Mouse (Mus musculus): ENCODE measurements at regions not wholly inside any gene's neighbourhood (a gene's known extent, or its start where the extent isn't known, plus 50 kb on each side); places are given as distances from the start of the nearest gene placed in this dataset.

DNA sequence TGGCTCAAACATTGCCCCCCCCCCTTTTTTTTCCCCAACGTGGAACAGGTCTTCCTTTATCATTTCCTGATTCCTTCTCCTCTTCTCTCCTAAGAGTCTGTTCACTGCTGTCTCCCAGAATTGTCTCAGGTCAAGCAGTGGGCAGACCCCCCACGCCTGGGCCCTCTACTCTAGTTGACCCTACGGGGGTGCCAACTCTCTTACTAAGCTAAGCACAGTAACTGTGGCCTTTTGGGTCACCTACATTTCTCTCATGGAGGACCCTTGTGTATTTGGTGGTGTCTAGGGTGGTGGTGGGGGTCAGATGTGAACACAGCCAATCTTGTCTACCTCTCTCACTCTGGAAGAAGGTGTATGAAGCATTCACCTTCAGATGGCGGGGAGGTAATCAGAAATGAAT is 64.8 kb upstream of the Elk3 start:
- no peak overlapping the region for H3K27ac ChIP-seq
- H3K36me3 ChIP-seq (ENCODE audit: poor library complexity, severe bottlenecking), result no peaks in the 10 kb centered on the region
- 88% methylated on average over 4 of the region's 4 CpGs for WGBS
- ATAC-seq, result no peak
- peaks cover 25% of the 10 kb centered on the region for H3K4me1 ChIP-seq
- H3K4me2 ChIP-seq, result no peak overlapping the region
- no peak overlapping the region for H3K9ac ChIP-seq
- no peaks in the 10 kb centered on the region; the same call in 1 of the 2 replicates for H3K9me3 ChIP-seq (replicated peaks)
- H3K27me3 ChIP-seq, result no peaks in the 10 kb centered on the region
- H3K4me3 ChIP-seq, result no peak overlapping the region

DNA sequence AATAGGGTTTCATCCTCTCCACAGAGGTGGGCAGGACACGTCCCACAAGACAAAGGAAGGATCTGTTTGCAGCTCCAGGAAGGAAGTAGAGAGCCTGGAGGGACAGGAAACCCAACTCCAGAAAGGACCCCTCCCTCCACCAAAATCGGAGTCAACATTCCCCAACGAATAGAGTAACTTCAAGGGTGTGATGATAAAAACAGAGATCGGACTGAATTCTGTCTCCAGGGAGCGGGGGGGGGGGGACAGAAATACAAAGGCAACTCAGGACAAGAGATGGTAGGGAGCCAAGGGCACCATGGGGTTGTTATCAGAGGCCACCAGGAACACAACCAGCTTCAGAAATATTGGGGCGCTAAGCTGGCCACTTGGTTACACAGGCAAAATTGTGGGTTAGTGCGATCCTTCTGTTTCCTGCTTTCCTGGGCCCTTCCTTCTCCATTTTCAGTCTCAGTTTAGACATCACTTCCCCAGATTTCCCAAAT is 65.6 kb upstream of the Elk3 start:
- H3K4me2 ChIP-seq, result no peak overlapping the region
- H3K9me3 ChIP-seq (replicated peaks), result no peaks in the 10 kb centered on the region; the same call in 1 of the 2 replicates
- H3K27ac ChIP-seq, result no peak overlapping the region
- H3K9ac ChIP-seq, result no peak overlapping the region
- H3K4me3 ChIP-seq, result no peak overlapping the region
- ATAC-seq, result no peak
- no peaks in the 10 kb centered on the region for H3K27me3 ChIP-seq
- peaks cover 25% of the 10 kb centered on the region for H3K4me1 ChIP-seq
- WGBS, result 91% methylated on average over 7 of the region's 7 CpGs
- no peaks in the 10 kb centered on the region for H3K36me3 ChIP-seq (ENCODE audit: poor library complexity, severe bottlenecking)

DNA sequence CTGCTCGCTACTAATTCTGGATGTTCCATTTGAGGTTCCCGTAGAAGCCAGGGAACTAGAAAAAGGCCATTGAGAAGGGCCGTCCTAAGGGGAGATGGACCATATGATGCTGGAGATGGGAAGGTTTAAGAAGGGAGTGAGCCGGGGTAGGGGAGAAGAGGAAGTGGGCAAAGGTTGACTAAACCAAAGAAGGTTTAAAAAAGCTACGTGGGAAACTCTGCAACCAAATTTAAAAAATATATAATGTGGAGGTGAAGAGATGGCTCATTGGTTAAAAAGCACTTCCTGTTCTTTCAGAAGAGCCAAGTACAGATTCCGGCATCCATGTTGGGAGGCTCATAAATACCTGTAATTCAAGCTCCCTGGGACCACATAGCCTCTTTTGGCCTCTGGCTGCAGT is 63.9 kb upstream of the Lta4h start:
- 93% methylated on average over 6 of the region's 6 CpGs for WGBS
- H3K27ac ChIP-seq, result no peak overlapping the region

DNA sequence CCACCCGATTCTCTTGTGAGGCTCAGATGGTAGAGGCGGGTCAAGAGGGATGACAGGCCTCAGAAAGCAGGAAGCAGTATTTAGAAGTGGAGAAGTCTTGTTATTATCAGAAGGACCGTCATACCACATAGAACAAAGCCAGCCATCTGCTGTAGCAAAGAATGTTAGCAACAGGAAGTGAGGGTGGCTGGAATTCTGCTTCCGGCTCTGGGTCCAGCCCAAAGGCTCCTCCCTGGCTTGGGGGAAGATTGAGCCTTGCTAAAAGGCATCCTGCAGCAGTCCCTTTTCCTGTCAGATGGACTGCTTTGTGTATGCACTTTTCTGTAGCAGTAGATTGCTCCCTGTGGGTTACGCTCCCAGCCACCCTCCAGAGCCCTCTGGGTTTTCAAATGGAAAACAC is 61.9 kb upstream of the Lta4h start:
- 73% methylated on average over 5 of the region's 5 CpGs for WGBS
- H3K4me3 ChIP-seq, result no peak overlapping the region
- H3K36me3 ChIP-seq (ENCODE audit: poor library complexity, severe bottlenecking), result no peaks in the 10 kb centered on the region
- no peak overlapping the region for H3K4me2 ChIP-seq
- H3K9me3 ChIP-seq (replicated peaks), result no peaks in the 10 kb centered on the region
- no peaks in the 10 kb centered on the region for H3K27me3 ChIP-seq
- H3K9ac ChIP-seq, result no peak overlapping the region
- ATAC-seq, result no peak
- H3K4me1 ChIP-seq, result no peaks in the 10 kb centered on the region
- H3K27ac ChIP-seq, result no peak overlapping the region

More for the DNA sequence above, 63.9 kb upstream of the Lta4h start:
- H3K9ac ChIP-seq, result no peak overlapping the region
- ATAC-seq, result no peak
- no peak overlapping the region for H3K4me3 ChIP-seq
- H3K4me1 ChIP-seq, result no peaks in the 10 kb centered on the region
- H3K27me3 ChIP-seq, result no peaks in the 10 kb centered on the region
- H3K9me3 ChIP-seq (replicated peaks), result no peaks in the 10 kb centered on the region
- H3K36me3 ChIP-seq (ENCODE audit: poor library complexity, severe bottlenecking), result no peaks in the 10 kb centered on the region
- no peak overlapping the region for H3K4me2 ChIP-seq

DNA sequence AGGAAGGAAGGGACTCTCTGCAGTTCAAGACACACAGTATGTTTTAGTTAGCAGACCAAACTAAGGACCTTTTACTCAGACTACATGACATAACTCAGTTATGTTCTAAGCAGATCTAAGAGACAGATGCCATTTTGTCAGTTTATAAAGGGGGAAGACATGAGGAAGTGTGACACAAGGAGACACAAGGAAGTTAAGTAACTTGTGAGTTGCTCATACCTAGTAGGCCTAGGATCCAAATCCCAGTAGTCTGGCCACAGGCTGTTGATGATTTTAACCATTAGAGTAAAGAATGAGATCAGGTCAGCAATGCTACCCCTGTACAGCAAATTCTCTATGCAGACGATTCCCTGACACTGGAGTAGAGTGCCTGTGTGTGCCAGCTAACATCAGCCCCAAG is 59.3 kb upstream of the Lta4h start:
- Histone ChIP-seq H3K4me1 (no peaks in the 10 kb centered on the region), H3K9ac (no peak overlapping the region), H3K9me3 (replicated peaks) (no peaks in the 10 kb centered on the region), H3K27ac (no peak overlapping the region), H3K4me3 (no peak overlapping the region), H3K27me3 (no peaks in the 10 kb centered on the region), H3K4me2 (no peak overlapping the region), H3K36me3 (ENCODE audit: poor library complexity, severe bottlenecking) (no peaks in the 10 kb centered on the region)
- ATAC-seq, result no peak
- 83% methylated on average over 1 of the region's 1 CpGs for WGBS

DNA sequence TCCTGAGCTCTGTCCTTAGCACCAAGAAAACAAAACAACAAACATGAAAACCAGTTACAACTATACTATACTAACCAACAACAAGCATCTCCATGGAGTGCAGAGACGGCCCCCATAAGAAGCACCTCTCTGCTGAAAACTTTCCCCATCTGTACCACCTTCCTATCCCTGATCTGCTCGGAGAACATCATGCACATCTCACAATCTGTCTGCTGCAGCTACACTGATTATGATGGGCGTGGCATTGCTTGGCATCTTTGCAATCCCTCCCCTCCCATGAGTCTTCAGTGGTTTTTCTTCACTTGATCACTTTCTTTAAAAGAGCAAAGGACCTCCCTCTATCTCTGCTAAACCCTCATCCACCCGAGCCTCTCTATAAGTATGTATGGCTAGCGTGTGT is 55.5 kb upstream of the Lta4h start:
- no peak for ATAC-seq
- no peak overlapping the region for H3K4me2 ChIP-seq
- no peaks in the 10 kb centered on the region for H3K27me3 ChIP-seq
- H3K4me1 ChIP-seq, result no peaks in the 10 kb centered on the region
- 86% methylated on average over 5 of the region's 5 CpGs for WGBS
- H3K27ac ChIP-seq, result no peak overlapping the region
- no peak overlapping the region for H3K4me3 ChIP-seq
- no peak overlapping the region for H3K9ac ChIP-seq
- no peaks in the 10 kb centered on the region for H3K9me3 ChIP-seq (replicated peaks)
- H3K36me3 ChIP-seq (ENCODE audit: poor library complexity, severe bottlenecking), result no peaks in the 10 kb centered on the region

DNA sequence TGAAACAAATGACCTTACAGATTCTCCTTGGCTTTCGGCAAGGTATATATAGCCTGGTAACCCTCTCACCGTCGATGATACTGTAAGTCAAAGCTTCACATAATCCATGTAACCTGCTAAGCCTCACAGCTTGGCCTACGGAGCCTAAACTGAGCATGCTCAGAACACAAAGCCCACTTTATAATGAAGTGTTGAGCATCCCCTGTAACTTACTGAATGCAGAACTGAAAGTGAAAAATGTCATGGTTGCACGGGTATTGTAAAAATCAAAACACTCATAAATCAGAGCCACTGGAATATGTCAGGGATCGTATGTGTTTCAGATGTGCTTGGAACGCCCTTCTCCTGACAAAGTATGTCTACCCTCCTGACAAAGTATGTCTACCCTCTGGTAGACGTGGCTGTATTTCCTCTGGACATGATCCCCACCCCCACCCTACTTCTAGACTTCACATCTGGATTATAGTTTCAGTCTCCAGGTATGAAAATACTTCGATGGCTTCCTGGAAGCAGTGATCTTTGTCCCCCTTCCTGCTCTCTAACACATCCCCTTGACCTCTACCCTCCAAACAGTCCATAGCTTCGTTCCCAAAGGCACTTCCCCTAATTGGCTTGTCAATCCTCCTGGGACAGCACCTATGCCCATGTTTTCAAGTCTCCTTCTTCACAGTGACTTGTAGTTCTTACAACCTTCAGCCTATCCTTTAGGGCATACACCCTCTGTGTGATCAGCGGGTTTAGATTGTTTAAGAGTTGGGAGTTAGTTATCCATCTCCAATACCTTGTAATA is 54.5 kb upstream of the Lta4h start:
- no peak for ATAC-seq
- H3K4me1 ChIP-seq, result no peaks in the 10 kb centered on the region
- no peaks in the 10 kb centered on the region for H3K9me3 ChIP-seq (replicated peaks)
- no peak overlapping the region for H3K27ac ChIP-seq
- no peaks in the 10 kb centered on the region for H3K27me3 ChIP-seq
- no peak overlapping the region for H3K4me3 ChIP-seq
- H3K4me2 ChIP-seq, result no peak overlapping the region
- 87% methylated on average over 11 of the region's 11 CpGs for WGBS
- no peaks in the 10 kb centered on the region for H3K36me3 ChIP-seq (ENCODE audit: poor library complexity, severe bottlenecking)
- no peak overlapping the region for H3K9ac ChIP-seq

DNA sequence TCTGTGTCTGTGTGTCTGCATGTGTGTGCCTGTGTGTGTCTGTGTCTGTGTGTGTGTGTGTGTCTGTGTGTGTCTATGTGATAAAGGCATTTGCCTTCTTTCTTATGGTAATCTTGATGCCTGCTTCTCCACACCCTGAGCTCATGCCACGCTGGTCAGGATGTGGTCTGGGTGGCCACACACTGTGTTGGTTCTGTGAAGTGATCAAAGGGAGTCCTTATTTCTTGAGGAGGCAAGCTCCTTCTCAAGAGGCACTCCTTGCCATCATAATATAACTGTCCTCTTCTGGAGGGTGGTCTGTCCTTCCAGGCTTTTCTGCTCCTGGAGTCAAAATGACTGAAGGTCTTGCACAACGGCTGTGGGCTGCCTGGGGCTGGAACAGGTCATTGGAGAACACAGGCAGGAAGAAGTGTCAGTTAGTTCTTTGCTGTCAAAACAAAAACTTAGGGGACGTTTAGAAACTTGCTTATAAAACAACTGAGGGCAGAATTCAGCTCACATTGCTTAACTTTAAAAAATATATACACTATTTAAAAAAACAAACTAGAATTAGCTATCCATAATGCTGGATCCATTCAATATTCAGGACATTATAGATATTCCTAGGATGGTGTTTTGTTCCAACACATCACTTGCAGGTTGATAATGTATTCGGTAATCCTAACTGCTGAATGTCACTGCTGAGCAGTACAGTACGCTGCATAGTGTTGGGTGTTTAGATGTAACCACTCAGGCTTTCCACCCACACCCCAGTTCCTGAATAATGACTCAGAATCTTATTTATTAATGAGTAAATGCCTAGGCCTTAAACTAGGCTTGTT is 50.3 kb upstream of the Lta4h start:
- no peak overlapping the region for H3K27ac ChIP-seq
- H3K27me3 ChIP-seq, result no peaks in the 10 kb centered on the region
- no peak overlapping the region for H3K4me3 ChIP-seq
- no peaks in the 10 kb centered on the region for H3K4me1 ChIP-seq
- ATAC-seq, result no peak
- H3K4me2 ChIP-seq, result no peak overlapping the region
- H3K9me3 ChIP-seq (replicated peaks), result no peaks in the 10 kb centered on the region
- H3K9ac ChIP-seq, result no peak overlapping the region
- no peaks in the 10 kb centered on the region for H3K36me3 ChIP-seq (ENCODE audit: poor library complexity, severe bottlenecking)
- WGBS, result 76% methylated on average over 5 of the region's 5 CpGs

All from forebrain, embryonic 13.5 days (tissue).